Mouse (Mus musculus) bone marrow, adult 2 months (tissue): Measurements from ENCODE around the gene Dph7.

Experiments used
- CTCF ChIP-seq: fragments of 200-500 bp; IDR thresholded peaks from 2 replicates; pipeline ENCODE4 v1.5.1; 2011; ENCODE audit warnings: low read length, control low read depth; ENCODE audit not compliant: control insufficient read depth, insufficient read depth
- POLR2A ChIP-seq: fragments of 200-500 bp; IDR thresholded peaks from 2 replicates; pipeline ENCODE4 v1.6.1; 2011; ENCODE audit warnings: low read depth, mild to moderate bottlenecking, control low read depth, low read length, borderline replicate concordance; ENCODE audit not compliant: control insufficient read depth

DNA sequence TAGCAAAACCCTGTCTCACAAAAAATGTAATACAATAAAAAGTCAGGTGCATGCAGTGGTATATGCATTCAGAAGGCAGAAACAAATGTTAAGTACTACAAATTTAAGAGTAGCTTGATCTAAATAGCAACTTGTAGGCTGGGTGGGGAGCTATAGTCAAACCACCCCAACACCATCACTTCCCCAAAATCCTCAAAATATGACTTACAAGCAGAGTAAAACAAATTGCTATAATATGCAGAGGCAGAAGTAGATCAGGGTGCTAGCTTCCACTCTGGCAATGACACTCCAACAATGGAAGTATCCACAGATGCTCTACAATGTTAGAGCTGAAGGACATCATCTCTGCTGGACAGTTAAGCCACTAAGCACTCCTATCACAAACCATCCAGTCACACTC, 49.6 kb upstream of the Dph7 start:
- TF ChIP-seq CTCF = no peak
- no peak for TF ChIP-seq POLR2A
